Mouse (Mus musculus): Measurements from ENCODE around the gene Zfp583. TPM values are rescaled to one million over a fixed set of nuclear protein-coding genes. Genes with fewer than 3 reads are reported as not detected.
"Not testable (repeated sequence)": the region's sequence is repeated elsewhere in the genome, so short reads cannot be mapped to it uniquely, and the experiment has no call there.

The Zfp583 gene
- polyA plus RNA-seq, 1 experiment from 2014 or later, result 3.0 TPM

DNA sequence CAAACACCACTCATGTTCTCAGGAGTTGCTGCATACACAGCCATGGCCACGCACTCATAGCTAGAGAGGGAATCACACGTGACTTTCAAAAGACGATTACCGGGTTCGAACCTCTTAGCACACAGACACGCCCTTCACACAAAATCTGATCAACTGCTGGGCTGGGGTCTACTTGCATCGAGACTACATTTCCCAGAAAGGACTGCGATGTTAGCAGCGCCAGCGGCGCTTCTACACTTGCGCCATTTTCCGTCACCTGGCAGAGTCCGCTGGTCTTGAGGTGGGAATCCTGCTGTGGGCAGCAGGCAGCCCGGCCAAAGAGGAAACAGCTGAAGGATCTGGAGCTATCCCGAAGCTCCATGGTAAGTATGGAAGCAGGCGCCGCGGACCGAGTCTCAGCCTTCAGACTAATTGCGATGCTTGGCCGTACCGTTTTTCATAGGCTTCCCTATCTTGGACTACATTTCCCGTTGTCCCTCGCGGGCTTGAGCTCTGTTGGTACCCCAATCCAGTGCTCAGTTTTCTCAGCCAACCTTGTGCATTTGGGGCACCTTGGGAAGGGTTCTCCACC, 12.5 kb upstream of the Zfp583 start, which contains the start of gene Gm3854:
Gene Gm3854 (plus strand): TSS at position 259 of the 571 bp plus-strand sequence.
- Histone ChIP-seq H3K36me3 (ENCODE audit: inconsistent target) (no peaks in the 10 kb centered on the region), H3K79me2 (ENCODE audit: inconsistent target) (no peaks in the 10 kb centered on the region), H3K27ac (no peak within 1 kb of the TSS), H3K4me3 (ENCODE audit: inconsistent target) (peak within 1 kb of the TSS; percentile 32)
- 2% methylated on average over 26 of the region's 26 CpGs for WGBS (ENCODE audit: missing documents)

- Histone ChIP-seq H3K27ac (no peak overlapping the region), H3K4me3 (ENCODE audit: inconsistent target) (no peak overlapping the region), H3K79me2 (ENCODE audit: inconsistent target) (no peaks in the 10 kb centered on the region), H3K36me3 (ENCODE audit: inconsistent target) (no peaks in the 10 kb centered on the region)
- 89% methylated on average over 5 of the region's 5 CpGs for WGBS (ENCODE audit: missing documents)
These were observed 8.8 kb upstream of the Zfp583 start for GRCm38 (mm10) chr7:6339865-6340264.

DNA sequence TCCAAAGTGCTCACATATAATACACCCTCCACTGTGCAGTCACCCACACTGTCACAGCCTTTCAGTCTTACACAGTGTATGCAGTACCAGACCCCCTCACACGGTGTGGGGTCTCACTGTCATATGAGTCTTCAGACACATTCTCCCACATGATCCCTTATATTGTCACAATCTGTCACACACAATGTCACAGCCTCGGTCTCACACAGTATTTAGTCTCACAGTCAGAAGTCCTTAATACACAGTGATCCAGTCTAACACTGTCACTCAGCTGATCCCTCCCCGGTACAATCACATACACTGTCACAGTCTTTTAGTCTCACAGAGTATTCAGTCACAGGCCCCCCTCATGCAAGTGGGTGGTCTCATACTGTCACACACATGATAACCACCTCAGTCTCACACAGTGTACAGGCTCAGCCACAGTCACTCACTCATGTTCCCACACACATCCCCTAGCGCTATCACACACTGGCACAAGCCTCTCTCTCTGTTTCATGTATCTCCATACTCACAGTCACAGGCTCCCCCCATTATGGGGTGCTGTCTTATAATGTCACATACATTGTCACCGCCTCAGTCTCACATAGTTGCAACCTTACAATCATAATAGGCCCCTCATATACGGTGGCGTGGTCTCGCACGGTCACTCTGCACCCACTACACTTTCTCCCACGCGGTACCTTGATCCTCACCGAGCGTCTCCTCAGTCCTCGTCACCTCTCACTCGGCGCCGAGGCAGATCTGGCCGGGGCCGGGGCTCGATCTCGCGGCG, 440 bp downstream of the Zfp583 start:
- Histone ChIP-seq H3K36me3 (ENCODE audit: inconsistent target) (no peaks in the 10 kb centered on the region), H3K79me2 (ENCODE audit: inconsistent target) (no peaks in the 10 kb centered on the region), H3K27ac (no peak overlapping the region), H3K4me3 (ENCODE audit: inconsistent target) (peak overlapping the region; percentile 51)
- WGBS (ENCODE audit: missing documents), result 17% methylated on average over 23 of the region's 23 CpGs

DNA sequence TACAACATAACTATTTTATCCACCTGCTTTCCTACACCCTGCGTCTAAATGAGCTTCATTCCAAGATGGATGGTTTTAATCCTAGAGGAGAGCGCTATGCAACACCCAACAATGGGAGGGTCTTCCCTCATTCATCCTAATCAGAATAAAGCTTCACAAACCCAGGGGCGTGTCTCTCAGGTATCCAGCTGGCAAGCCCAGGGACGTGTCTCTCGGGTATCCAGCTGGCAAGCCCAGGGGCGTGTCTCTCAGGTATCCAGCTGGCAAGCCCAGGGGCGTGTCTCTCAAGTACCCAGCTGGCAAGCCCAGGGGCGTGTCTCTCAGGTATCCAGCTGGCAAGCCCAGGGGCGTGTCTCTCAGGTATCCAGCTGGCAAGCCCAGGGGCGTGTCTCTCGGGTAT, 30.3 kb downstream of the Zfp583 start:
- not testable (repeated sequence) for H3K4me3 ChIP-seq (ENCODE audit: inconsistent target); H3K79me2 ChIP-seq (ENCODE audit: inconsistent target); H3K27ac ChIP-seq; H3K36me3 ChIP-seq (ENCODE audit: inconsistent target)
- 98% methylated on average over 10 of the region's 11 CpGs for WGBS (ENCODE audit: missing documents)

DNA sequence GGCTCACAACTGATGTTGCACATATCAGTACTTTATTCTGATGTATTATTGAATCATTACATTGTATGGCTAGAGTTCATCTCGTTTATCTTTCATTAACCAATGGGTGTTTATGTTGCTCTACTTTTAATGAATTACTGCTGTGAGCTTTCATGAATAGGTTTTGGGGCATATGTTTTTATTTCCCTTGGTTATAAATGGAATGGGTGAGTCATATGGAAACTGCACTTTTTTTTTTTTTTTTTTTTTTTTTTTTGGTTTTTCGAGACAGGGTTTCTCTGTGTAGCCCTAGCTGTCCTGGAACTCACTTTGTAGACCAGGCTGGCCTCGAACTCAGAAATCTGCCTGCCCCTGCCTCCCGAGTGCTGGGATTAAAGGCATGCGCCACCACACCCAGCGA, 40.0 kb downstream of the Zfp583 start:
- not testable (repeated sequence) for H3K27ac ChIP-seq; H3K4me3 ChIP-seq (ENCODE audit: inconsistent target); H3K79me2 ChIP-seq (ENCODE audit: inconsistent target); H3K36me3 ChIP-seq (ENCODE audit: inconsistent target)
- WGBS (ENCODE audit: missing documents), result 92% methylated on average over 1 of the region's 6 CpGs

DNA sequence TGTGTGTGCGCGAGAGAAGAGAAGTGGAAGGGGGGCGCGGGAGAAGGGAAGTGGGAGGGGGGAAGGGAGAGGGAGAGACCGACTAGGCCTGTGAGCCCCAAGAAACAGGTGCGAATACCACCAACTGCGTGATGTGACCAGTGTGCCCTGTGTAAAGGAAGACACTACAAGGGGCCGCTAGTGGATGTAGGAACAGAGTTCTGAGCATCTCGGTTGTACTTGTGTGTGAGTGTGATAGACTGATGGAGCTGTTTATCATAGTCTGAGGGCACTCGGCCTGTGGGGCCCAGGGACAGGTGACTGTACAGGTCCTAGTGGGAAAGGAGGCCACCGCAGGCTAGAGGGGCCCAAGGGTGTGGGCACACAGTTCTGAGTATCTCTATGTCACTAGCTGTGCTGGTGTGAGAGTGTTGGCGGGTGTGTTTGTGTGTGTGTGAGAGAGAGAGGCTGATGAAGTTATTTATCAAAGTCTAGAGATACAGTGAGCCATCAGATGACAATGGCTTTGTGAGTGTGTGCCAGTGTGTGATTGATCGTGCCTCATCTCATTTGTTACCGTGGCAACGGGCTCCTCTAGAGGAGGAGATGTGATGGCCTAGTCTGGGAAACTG, 44.1 kb downstream of the Zfp583 start:
- peak overlapping the region; percentile 44 for H3K4me3 ChIP-seq (ENCODE audit: inconsistent target)
- no peaks in the 10 kb centered on the region for H3K36me3 ChIP-seq (ENCODE audit: inconsistent target)
- no peaks in the 10 kb centered on the region for H3K79me2 ChIP-seq (ENCODE audit: inconsistent target)
- WGBS (ENCODE audit: missing documents), result 41% methylated on average over 15 of the region's 15 CpGs
- no peak overlapping the region for H3K27ac ChIP-seq

GRCm38 (mm10) chr7:6285842-6286705, 45.0 kb downstream of the Zfp583 start, which contains the start of gene Zfp667:
TSS of gene Zfp667 (plus strand) at chr7:6286579.
- Histone ChIP-seq H3K27ac (peak within 1 kb of the TSS; percentile 84), H3K36me3 (ENCODE audit: inconsistent target) (no peaks in the 10 kb centered on the region), H3K79me2 (ENCODE audit: inconsistent target) (no peaks in the 10 kb centered on the region), H3K4me3 (ENCODE audit: inconsistent target) (peak within 1 kb of the TSS; percentile 44)
- WGBS (ENCODE audit: missing documents), result 2% methylated on average over 49 of the region's 50 CpGs

DNA sequence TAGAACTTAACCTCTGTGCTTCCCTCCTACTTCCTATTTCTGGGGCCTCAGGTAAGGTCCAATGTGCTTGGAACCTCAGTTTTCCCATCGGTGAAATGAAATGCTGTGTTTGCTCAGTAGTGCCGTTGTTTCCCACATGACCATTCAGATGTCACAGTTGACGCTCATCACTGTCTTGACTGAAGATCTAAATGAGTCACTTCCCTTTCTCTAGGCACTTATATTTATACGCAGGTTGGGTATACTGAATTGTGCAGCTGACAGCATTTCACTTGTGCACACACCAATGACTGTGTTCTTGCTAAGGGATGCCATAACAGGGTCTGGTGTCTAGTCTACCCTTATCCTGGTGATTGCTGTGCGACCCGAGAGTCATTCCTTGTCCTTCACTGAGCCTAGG, 45.7 kb downstream of the Zfp583 start:
- 23% methylated on average over 6 of the region's 6 CpGs for WGBS (ENCODE audit: missing documents)
- Histone ChIP-seq H3K79me2 (ENCODE audit: inconsistent target) (no peaks in the 10 kb centered on the region), H3K27ac (peak overlapping the region; percentile 84), H3K36me3 (ENCODE audit: inconsistent target) (no peaks in the 10 kb centered on the region), H3K4me3 (ENCODE audit: inconsistent target) (peak overlapping the region; percentile 44)

DNA sequence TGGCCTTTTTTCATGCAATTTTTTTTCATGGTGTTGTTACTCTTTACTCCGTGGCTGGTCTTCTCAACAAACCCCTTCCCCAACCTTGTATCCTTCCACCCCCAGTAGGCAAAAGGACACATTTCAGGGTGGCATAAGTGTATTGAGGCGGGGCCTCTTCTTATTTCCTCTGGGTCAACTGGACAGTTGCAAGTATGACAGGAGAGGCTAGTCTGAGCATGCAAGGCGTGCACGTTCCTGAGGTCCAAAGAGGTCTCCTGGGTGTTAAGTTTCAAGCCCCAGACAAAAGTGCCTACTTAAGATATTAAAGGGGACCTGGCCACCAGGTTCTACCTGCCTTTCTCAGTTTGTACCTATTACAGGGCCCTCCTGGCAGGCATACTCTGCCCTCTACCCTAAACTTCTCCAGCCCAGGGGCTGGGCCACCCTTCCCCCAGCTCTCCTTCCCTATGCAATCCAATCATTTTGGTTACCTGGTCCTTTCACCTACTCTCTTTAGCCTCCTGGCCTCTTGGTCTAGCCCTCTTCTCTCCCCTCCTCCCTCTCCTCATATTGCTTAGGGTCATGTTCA, 46.6 kb downstream of the Zfp583 start:
- no peaks in the 10 kb centered on the region for H3K36me3 ChIP-seq (ENCODE audit: inconsistent target)
- WGBS (ENCODE audit: missing documents), result 93% methylated on average over 4 of the region's 4 CpGs
- no peaks in the 10 kb centered on the region for H3K79me2 ChIP-seq (ENCODE audit: inconsistent target)
- no peak overlapping the region for H3K4me3 ChIP-seq (ENCODE audit: inconsistent target)
- peak overlapping the region; percentile 84 for H3K27ac ChIP-seq

DNA sequence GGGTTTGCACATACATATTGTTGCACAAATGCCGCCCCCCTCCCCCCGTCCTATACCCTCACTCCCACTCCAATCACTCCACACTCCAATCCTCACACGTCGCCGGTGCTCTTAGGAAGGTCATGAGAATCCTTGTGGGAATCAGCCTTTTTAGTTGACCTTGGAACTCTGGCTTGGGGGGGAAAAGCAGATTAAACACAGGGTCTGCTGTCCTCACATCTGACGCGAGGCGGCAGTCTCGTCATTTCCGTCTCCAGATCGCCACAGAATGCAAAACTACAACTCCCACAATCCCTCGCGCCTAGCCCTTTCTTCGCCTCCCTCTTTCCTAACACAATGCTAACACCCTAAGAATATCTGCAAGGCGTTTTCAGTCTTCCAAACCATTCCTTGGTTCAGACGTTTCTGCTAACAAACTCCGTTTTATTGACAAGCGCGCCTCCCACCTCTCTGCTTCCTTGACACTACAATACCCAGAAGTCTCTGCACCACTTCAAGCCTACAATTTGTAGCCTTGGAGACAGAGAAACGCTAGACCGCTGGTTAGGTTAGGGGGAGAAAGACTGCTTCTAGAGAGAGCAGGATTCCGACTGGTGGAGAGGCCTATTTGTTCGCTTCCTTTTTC, 47.5 kb downstream of the Zfp583 start:
- Histone ChIP-seq H3K4me3 (ENCODE audit: inconsistent target) (peak overlapping the region; percentile 70), H3K27ac (peak overlapping the region; percentile 80), H3K36me3 (ENCODE audit: inconsistent target) (no peaks in the 10 kb centered on the region), H3K79me2 (ENCODE audit: inconsistent target) (no peaks in the 10 kb centered on the region)
- 3% methylated on average over 23 of the region's 23 CpGs for whole genome bisulfite sequencing (ENCODE audit: missing documents)

GRCm38 (mm10) chr7:6282749-6283148, 48.3 kb downstream of the Zfp583 start:
- Histone ChIP-seq H3K4me3 (ENCODE audit: inconsistent target) (peak overlapping the region; percentile 70), H3K79me2 (ENCODE audit: inconsistent target) (no peaks in the 10 kb centered on the region), H3K36me3 (ENCODE audit: inconsistent target) (no peaks in the 10 kb centered on the region), H3K27ac (peak overlapping the region; percentile 80)
- WGBS (ENCODE audit: missing documents), result 0% methylated on average over 1 of the region's 1 CpGs

GRCm38 (mm10) chr7:6277906-6278305, 53.2 kb downstream of the Zfp583 start:
- Histone ChIP-seq H3K36me3 (ENCODE audit: inconsistent target) (no peaks in the 10 kb centered on the region), H3K4me3 (ENCODE audit: inconsistent target) (no peak overlapping the region), H3K27ac (no peak overlapping the region), H3K79me2 (ENCODE audit: inconsistent target) (no peaks in the 10 kb centered on the region)
- 63% methylated on average over 3 of the region's 3 CpGs for WGBS (ENCODE audit: missing documents)

GRCm38 (mm10) chr7:6265695-6266094, 65.4 kb downstream of the Zfp583 start:
- Histone ChIP-seq H3K27ac (no peak overlapping the region), H3K79me2 (ENCODE audit: inconsistent target) (no peaks in the 10 kb centered on the region), H3K4me3 (ENCODE audit: inconsistent target) (no peak overlapping the region), H3K36me3 (ENCODE audit: inconsistent target) (no peaks in the 10 kb centered on the region)
- WGBS (ENCODE audit: missing documents), result 66% methylated on average over 8 of the region's 8 CpGs
